Mouse (Mus musculus): ENCODE results near the gene Serpini2. TPM values are rescaled to one million over a fixed set of nuclear protein-coding genes. Genes with fewer than 3 reads are reported as not detected.

The Serpini2 gene
- polyA plus RNA-seq, 1 experiment from 2014 or later = 54.8 TPM

DNA sequence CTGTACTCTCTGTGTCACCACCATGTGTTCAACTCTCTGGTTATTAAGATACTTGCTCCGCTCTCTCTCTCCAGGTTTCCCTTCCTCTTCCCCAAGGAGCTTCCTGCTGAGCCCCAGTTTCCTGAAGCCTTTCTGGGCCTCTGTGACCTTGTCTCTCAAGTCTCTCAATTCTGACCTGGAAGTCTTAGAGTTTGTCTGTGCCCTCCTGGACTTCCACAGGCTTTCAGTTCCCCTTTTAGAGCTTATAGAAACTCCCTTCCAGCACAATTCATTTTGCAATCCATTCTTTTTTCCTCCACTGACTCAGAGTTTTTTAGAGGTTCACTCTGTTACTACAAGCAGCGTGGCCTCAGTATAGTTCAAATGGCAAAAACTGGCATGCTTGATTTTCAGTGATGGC, 23.4 kb upstream of the Serpini2 start:
- H3K36me3 ChIP-seq (ENCODE audit: control insufficient read depth, insufficient read depth, low read length) = no peaks in the 10 kb centered on the region
- WGBS = 83% methylated on average over 2 of the region's 2 CpGs
- H3K9me3 ChIP-seq (replicated peaks; ENCODE audit: control insufficient read depth, low read length) = no peaks in the 10 kb centered on the region
- no peak overlapping the region for H3K4me3 ChIP-seq (replicated peaks; ENCODE audit: low read length)
- H3K27ac ChIP-seq (ENCODE audit: low read length) = no peak overlapping the region
- no peaks in the 10 kb centered on the region for H3K4me1 ChIP-seq (ENCODE audit: control insufficient read depth, insufficient read depth, low read length)
- no peak overlapping the region for H3K4me2 ChIP-seq (ENCODE audit: low read depth, low read length)
- ATAC-seq (ENCODE audit: insufficient read depth, low FRiP score) = no peak
- H3K9ac ChIP-seq (ENCODE audit: low read length) = no peak overlapping the region
- no peaks in the 10 kb centered on the region for H3K27me3 ChIP-seq (ENCODE audit: control insufficient read depth, insufficient read depth, low read length)

DNA sequence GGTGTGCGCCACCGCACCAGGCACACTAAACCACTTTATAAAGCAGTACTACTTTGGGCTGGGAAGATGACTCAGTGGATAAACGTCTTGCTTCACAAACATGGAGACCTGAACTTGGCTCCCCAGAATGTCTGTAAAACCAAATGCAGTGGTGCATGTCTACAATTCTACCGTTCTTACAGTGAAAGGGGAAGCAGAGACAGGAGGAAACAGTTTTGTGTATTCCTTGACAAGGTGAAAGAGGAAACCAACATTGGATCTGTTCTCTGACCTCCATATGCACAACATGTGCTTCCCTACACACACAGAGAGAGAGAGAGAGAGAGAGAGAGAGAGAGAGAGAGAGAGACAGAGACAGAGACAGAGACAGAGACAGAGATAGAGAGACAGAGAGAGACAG, 7.6 kb upstream of the Serpini2 start:
- Histone ChIP-seq H3K27ac (ENCODE audit: low read length) (no peak overlapping the region), H3K9ac (ENCODE audit: low read length) (no peak overlapping the region), H3K27me3 (ENCODE audit: control insufficient read depth, insufficient read depth, low read length) (no peaks in the 10 kb centered on the region), H3K36me3 (ENCODE audit: control insufficient read depth, insufficient read depth, low read length) (no peaks in the 10 kb centered on the region), H3K4me1 (ENCODE audit: control insufficient read depth, insufficient read depth, low read length) (no peaks in the 10 kb centered on the region), H3K9me3 (replicated peaks; ENCODE audit: control insufficient read depth, low read length) (no peaks in the 10 kb centered on the region), H3K4me2 (ENCODE audit: low read depth, low read length) (no peak overlapping the region), H3K4me3 (replicated peaks; ENCODE audit: low read length) (no peak overlapping the region)
- WGBS = 76% methylated on average over 4 of the region's 4 CpGs
- no peak for ATAC-seq (ENCODE audit: insufficient read depth, low FRiP score)

DNA sequence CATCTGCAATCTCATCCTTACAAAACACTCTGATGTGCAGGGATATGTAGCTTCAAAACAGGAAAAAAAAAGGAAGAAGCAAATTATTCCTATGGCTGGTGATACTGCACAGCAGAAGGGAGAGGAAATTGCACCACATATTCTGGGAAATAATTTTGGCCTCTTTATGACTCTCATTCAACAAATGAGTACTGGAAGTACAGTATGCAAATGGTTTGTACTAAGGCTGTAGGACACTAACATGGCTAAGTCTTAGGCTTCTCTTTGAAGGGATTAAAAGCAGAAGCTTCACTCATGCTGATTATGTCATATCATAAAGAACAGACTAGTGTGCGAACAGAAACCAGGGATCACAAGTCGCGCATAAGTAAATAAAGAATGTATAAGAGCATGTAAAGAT, 6.6 kb upstream of the Serpini2 start:
- Histone ChIP-seq H3K4me1 (ENCODE audit: control insufficient read depth, insufficient read depth, low read length) (no peaks in the 10 kb centered on the region), H3K9ac (ENCODE audit: low read length) (no peak overlapping the region), H3K27me3 (ENCODE audit: control insufficient read depth, insufficient read depth, low read length) (no peaks in the 10 kb centered on the region), H3K36me3 (ENCODE audit: control insufficient read depth, insufficient read depth, low read length) (no peaks in the 10 kb centered on the region), H3K9me3 (replicated peaks; ENCODE audit: control insufficient read depth, low read length) (no peaks in the 10 kb centered on the region), H3K4me2 (ENCODE audit: low read depth, low read length) (no peak overlapping the region), H3K27ac (ENCODE audit: low read length) (no peak overlapping the region), H3K4me3 (replicated peaks; ENCODE audit: low read length) (no peak overlapping the region)
- ATAC-seq (ENCODE audit: insufficient read depth, low FRiP score) = no peak
- WGBS = 82% methylated on average over 3 of the region's 3 CpGs

DNA sequence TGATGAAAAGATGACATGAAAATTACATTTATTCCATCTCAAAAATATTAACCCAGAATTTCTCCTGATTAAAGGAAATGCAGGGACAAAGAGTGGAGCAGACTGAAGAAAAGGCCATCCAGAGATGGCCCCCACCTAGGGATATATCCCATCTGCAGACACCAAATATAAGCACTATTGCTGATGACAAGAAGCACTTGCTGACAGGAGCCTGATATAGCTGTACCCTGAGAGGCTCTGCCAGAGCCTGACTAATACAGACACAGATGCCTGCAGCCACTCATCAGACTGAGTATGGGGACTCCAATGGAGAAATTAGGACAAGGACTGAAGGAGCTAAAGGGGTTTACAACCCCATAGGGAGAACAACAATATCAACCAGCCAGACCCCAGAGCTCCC, 5.2 kb upstream of the Serpini2 start:
- no peaks in the 10 kb centered on the region for H3K36me3 ChIP-seq (ENCODE audit: control insufficient read depth, insufficient read depth, low read length)
- ATAC-seq (ENCODE audit: insufficient read depth, low FRiP score) = no peak
- no peak overlapping the region for H3K4me3 ChIP-seq (replicated peaks; ENCODE audit: low read length)
- H3K27ac ChIP-seq (ENCODE audit: low read length) = no peak overlapping the region
- no peaks in the 10 kb centered on the region for H3K4me1 ChIP-seq (ENCODE audit: control insufficient read depth, insufficient read depth, low read length)
- no peak overlapping the region for H3K9ac ChIP-seq (ENCODE audit: low read length)
- H3K4me2 ChIP-seq (ENCODE audit: low read depth, low read length) = no peak overlapping the region
- no peaks in the 10 kb centered on the region for H3K9me3 ChIP-seq (replicated peaks; ENCODE audit: control insufficient read depth, low read length)
- H3K27me3 ChIP-seq (ENCODE audit: control insufficient read depth, insufficient read depth, low read length) = no peaks in the 10 kb centered on the region

DNA sequence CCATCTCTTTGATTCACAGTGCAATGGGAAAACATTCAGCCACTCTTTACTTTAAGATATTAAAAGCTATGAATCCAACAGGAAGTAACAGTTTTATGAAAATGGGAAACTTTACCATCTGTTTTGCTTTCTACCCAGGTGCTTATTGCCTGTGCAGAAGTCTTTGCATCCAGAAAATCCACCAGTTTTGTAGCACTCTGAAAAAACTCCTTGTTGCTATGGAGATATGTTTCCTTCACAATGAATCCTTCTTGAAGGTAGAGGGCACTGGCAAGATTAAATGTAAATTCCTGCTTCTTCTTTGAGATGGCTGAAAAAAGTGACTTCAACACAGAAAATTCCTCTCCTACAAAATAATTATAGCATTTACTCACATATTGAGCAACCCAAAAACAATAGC, 10.5 kb downstream of the Serpini2 start:
- ATAC-seq (ENCODE audit: insufficient read depth, low FRiP score) = no peak
- H3K36me3 ChIP-seq (ENCODE audit: control insufficient read depth, insufficient read depth, low read length) = no peaks in the 10 kb centered on the region
- H3K4me1 ChIP-seq (ENCODE audit: control insufficient read depth, insufficient read depth, low read length) = no peaks in the 10 kb centered on the region
- H3K27ac ChIP-seq (ENCODE audit: low read length) = no peak overlapping the region
- H3K9ac ChIP-seq (ENCODE audit: low read length) = no peak overlapping the region
- H3K4me2 ChIP-seq (ENCODE audit: low read depth, low read length) = no peak overlapping the region
- H3K9me3 ChIP-seq (replicated peaks; ENCODE audit: control insufficient read depth, low read length) = no peaks in the 10 kb centered on the region
- no peak overlapping the region for H3K4me3 ChIP-seq (replicated peaks; ENCODE audit: low read length)
- H3K27me3 ChIP-seq (ENCODE audit: control insufficient read depth, insufficient read depth, low read length) = no peaks in the 10 kb centered on the region

DNA sequence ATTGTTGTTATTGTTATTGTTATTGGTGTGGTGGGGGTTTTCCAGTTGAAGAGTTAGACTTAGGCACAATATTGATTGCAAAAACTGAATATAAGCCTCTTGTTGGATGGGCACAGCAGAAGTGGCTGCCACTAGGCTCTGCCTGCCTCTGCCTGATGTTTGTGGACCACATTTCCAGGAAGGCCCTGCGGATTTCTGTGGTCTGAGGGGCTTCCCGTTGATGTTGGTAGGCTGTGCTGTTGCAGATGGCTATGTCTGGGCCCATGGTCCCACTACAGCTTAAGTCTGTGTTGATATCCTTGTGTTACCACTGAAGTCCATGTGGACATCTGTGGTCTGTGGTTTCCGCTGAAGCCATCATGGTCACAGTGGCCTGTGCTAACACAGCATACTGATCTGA, 50.2 kb downstream of the Serpini2 start:
- Histone ChIP-seq H3K4me2 (ENCODE audit: low read depth, low read length) (no peak overlapping the region), H3K9ac (ENCODE audit: low read length) (no peak overlapping the region), H3K4me1 (ENCODE audit: control insufficient read depth, insufficient read depth, low read length) (no peaks in the 10 kb centered on the region), H3K9me3 (replicated peaks; ENCODE audit: control insufficient read depth, low read length) (no peaks in the 10 kb centered on the region), H3K4me3 (replicated peaks; ENCODE audit: low read length) (no peak overlapping the region), H3K27ac (ENCODE audit: low read length) (no peak overlapping the region), H3K27me3 (ENCODE audit: control insufficient read depth, insufficient read depth, low read length) (no peaks in the 10 kb centered on the region), H3K36me3 (ENCODE audit: control insufficient read depth, insufficient read depth, low read length) (no peaks in the 10 kb centered on the region)
- WGBS = 75% methylated on average over 3 of the region's 3 CpGs
- no peak for ATAC-seq (ENCODE audit: insufficient read depth, low FRiP score)

DNA sequence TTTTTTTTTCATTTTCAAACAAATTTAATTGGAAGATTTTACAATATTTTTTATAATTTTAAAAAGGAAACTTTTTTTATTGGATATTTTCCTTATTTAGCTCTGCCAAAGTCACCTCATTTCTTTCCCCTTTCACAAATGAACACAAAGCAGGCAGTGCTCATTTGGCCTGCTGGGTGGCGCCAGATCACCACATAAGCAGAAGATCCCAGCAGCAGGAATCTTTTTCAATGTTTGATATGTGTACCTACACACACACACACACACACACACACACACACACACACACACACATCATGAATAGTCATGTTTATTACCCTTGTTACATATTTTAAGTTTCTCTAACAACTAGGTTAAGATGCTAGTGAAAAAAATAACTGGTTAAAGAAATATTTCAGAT, 50.7 kb downstream of the Serpini2 start:
- H3K4me2 ChIP-seq (ENCODE audit: low read depth, low read length) = no peak overlapping the region
- no peaks in the 10 kb centered on the region for H3K9me3 ChIP-seq (replicated peaks; ENCODE audit: control insufficient read depth, low read length)
- no peak overlapping the region for H3K4me3 ChIP-seq (replicated peaks; ENCODE audit: low read length)
- 14% methylated on average over 1 of the region's 1 CpGs for WGBS
- H3K27me3 ChIP-seq (ENCODE audit: control insufficient read depth, insufficient read depth, low read length) = no peaks in the 10 kb centered on the region
- ATAC-seq (ENCODE audit: insufficient read depth, low FRiP score) = no peak
- H3K9ac ChIP-seq (ENCODE audit: low read length) = no peak overlapping the region
- H3K4me1 ChIP-seq (ENCODE audit: control insufficient read depth, insufficient read depth, low read length) = no peaks in the 10 kb centered on the region
- no peaks in the 10 kb centered on the region for H3K36me3 ChIP-seq (ENCODE audit: control insufficient read depth, insufficient read depth, low read length)
- no peak overlapping the region for H3K27ac ChIP-seq (ENCODE audit: low read length)

DNA sequence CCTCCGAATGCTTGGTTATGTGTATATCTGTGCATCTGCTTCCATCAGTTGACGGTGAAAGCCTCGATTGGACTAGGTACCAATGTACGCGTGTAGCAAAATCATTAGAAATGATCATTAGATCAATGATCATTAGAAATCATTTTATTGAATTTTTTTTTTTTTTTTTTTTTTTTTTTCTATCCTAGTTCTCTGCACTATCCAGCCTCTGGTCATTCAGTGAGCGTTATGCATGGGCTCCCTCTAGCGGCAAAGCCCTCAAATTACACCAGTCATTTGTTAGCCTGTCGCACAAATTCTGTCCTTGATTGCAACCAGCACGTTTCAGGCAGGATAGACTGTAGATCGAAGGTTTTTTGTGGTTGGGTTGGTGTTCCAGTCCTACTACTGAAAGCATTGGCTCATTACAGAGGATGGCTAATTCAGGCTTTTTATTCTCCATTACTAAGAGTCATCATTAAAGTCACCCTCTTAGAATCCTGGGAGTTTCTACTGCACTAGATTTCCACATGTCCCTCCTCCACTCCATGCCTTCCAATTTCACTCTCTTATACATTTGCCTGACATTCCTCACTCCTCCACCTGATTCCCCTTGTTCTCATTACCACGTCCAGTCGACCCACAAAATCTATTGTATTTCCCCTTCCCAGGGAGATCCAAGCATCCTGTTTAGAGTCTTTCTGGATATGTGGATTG, 66.9 kb downstream of the Serpini2 start:
- Histone ChIP-seq H3K27me3 (ENCODE audit: control insufficient read depth, insufficient read depth, low read length) (no peaks in the 10 kb centered on the region), H3K4me2 (ENCODE audit: low read depth, low read length) (no peak overlapping the region)
- 36% methylated on average over 12 of the region's 12 CpGs for WGBS

More for the DNA sequence above, 66.9 kb downstream of the Serpini2 start:
- Histone ChIP-seq H3K4me3 (replicated peaks; ENCODE audit: low read length) (no peak overlapping the region), H3K36me3 (ENCODE audit: control insufficient read depth, insufficient read depth, low read length) (no peaks in the 10 kb centered on the region), H3K9me3 (replicated peaks; ENCODE audit: control insufficient read depth, low read length) (no peaks in the 10 kb centered on the region), H3K4me1 (ENCODE audit: control insufficient read depth, insufficient read depth, low read length) (no peaks in the 10 kb centered on the region), H3K9ac (ENCODE audit: low read length) (no peak overlapping the region), H3K27ac (ENCODE audit: low read length) (no peak overlapping the region)
- ATAC-seq (ENCODE audit: insufficient read depth, low FRiP score) = no peak
